Mouse (Mus musculus) lung, embryonic 15.5 days (tissue): ENCODE measurements around the gene Gnat2. TPM values are rescaled to one million over a fixed set of nuclear protein-coding genes. Genes with fewer than 3 reads are reported as not detected.
A peak's percentile ranks its signal among the peaks of the same experiment; 100 is the strongest.

ENCODE experiments used
- ATAC-seq: fragments of 200-750 bp; cut with Nextera tagmentation; 2 replicates; pipeline ENCODE4 v1.8.0; 2017; ENCODE audit warnings: moderate number of reproducible peaks, borderline replicate concordance; ENCODE audit not compliant: low FRiP score, low TSS enrichment; ENCODE audit errors: extremely low read depth
- H3K27ac ChIP-seq: fragments of 300-500 bp; sonication (generic); 2 replicates; pipeline ENCODE4 v1.5.1; 2015; ENCODE audit warnings: moderate library complexity, mild to moderate bottlenecking, inconsistent platforms
- H3K27me3 ChIP-seq: fragments of 300-500 bp; sonication (generic); 2 replicates; pipeline ENCODE4 v1.6.1; 2015; ENCODE audit warnings: inconsistent platforms
- H3K36me3 ChIP-seq: fragments of 300-500 bp; sonication (generic); 2 replicates; pipeline ENCODE4 v1.6.1; 2015; ENCODE audit warnings: inconsistent platforms
- H3K4me1 ChIP-seq: fragments of 300-500 bp; sonication (generic); 2 replicates; pipeline ENCODE4 v1.6.1; 2015; ENCODE audit warnings: inconsistent platforms
- H3K4me2 ChIP-seq: fragments of 300-500 bp; sonication (generic); 2 replicates; pipeline ENCODE4 v1.6.1; 2015; ENCODE audit warnings: inconsistent platforms, mild to moderate bottlenecking, moderate library complexity
- H3K4me3 ChIP-seq: fragments of 300-500 bp; sonication (generic); 2 replicates; pipeline ENCODE4 v1.5.1; 2015; ENCODE audit warnings: mild to moderate bottlenecking, inconsistent platforms
- H3K9ac ChIP-seq: fragments of 300-500 bp; sonication (generic); 2 replicates; pipeline ENCODE4 v1.6.1; 2015; ENCODE audit warnings: inconsistent platforms
- H3K9me3 ChIP-seq: fragments of 300-500 bp; sonication (generic); 2 replicates; pipeline ENCODE4 v1.6.1; 2016; ENCODE audit warnings: inconsistent platforms
- WGBS: fragments of 180-500 bp; shearing (Covaris S2); methylation state at CpG from one replicate; pipeline ENCODE4 v1.1.7; 2015; 5-methylcytosine and 5-hydroxymethylcytosine counted together
- polyA plus RNA-seq: library from polyadenylated mRNA; unstranded; fragments of >200 nt; fragmentation: Nextera tagmentation; extraction: Ambion mirVana; gene quantifications from 2 replicates; pipeline ENCODE4 v1.2.1, GENCODE M21; 2015

Gene Gnat2
- polyA plus RNA-seq, 1 experiment from 2014 or later = 0.96 TPM

GRCm38 (mm10) chr3:108069231-108069870, 23.2 kb upstream of the Gnat2 start:
- no peak overlapping the region for H3K27ac ChIP-seq

GRCm38 (mm10) chr3:108070295-108071293, 22.0 kb upstream of the Gnat2 start:
- Histone ChIP-seq H3K4me3 (no peak overlapping the region), H3K27ac (no peak overlapping the region), H3K9me3 (no peaks in the 10 kb centered on the region), H3K36me3 (peaks cover 15% of the 10 kb centered on the region), H3K27me3 (no peaks in the 10 kb centered on the region), H3K4me1 (no peaks in the 10 kb centered on the region), H3K9ac (no peak overlapping the region), H3K4me2 (no peak overlapping the region)
- 62% methylated on average over 10 of the region's 10 CpGs for WGBS
- ATAC-seq = no peak

More at GRCm38 (mm10) chr3:108069231-108069870, 23.2 kb upstream of the Gnat2 start:
- no peak overlapping the region for H3K4me3 ChIP-seq
- H3K4me2 ChIP-seq = no peak overlapping the region
- peaks cover 3% of the 10 kb centered on the region; the same call in 1 of the 2 replicates for H3K36me3 ChIP-seq
- no peaks in the 10 kb centered on the region for H3K27me3 ChIP-seq
- H3K9me3 ChIP-seq = no peaks in the 10 kb centered on the region
- H3K4me1 ChIP-seq = no peaks in the 10 kb centered on the region
- ATAC-seq = no peak
- 61% methylated on average over 13 of the region's 13 CpGs for WGBS
- no peak overlapping the region for H3K9ac ChIP-seq

DNA sequence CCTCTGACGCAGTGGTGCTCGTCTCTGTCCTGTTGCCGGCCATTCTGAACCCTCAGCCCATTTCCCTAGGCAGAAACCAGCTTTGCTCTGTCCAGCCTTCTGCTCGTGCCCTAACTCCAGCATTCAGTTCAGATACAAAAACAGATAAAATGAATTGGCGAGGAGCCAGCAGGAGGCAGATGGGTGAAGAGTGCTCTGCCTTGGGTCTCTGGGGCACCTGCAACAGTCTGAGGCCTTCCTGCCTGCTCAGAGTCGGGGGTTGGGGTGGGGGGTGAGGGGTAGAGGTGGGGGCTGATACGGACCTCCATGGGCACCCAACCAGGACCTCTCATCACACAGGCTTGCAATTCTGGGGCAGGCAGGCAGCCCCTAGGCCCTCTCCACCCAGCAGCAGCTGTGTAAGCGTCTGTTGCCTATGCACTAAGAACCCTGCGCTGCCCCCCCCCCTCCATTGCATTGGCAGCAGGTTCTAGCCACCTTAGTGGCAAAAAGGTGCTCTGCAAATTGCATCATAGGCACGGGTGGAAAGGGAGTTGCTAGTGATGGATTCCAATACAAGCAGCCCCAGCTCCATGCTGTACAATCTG, 19.5 kb upstream of the Gnat2 start:
- no peaks in the 10 kb centered on the region for H3K9me3 ChIP-seq
- peaks cover 37% of the 10 kb centered on the region for H3K36me3 ChIP-seq
- WGBS = 67% methylated on average over 10 of the region's 10 CpGs
- no peaks in the 10 kb centered on the region for H3K4me1 ChIP-seq
- no peak overlapping the region for H3K27ac ChIP-seq
- no peak overlapping the region for H3K4me2 ChIP-seq
- no peak overlapping the region for H3K9ac ChIP-seq
- no peak for ATAC-seq
- H3K27me3 ChIP-seq = no peaks in the 10 kb centered on the region
- H3K4me3 ChIP-seq = no peak overlapping the region

DNA sequence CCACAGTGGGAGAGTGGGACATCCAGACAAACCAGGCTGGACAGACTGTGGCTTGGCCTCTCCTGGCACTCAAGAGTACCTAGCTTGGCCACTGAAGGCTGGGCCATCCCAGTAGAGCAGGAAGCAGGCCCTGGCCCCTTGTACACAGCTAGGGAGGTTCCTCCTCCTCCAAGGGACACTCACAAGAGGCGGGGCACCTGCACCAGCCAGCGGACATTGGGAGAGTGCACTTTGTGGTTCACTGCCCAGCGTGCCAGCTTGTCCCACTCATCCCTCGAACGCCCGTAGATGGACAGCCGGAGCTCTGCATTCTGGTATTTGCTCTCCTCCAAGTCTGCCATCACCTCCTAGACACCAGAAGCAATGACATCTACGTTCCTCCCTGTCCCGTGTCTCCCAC, 15.8 kb upstream of the Gnat2 start:
- Histone ChIP-seq H3K27me3 (no peaks in the 10 kb centered on the region), H3K36me3 (peaks cover 53% of the 10 kb centered on the region), H3K4me1 (peaks cover 4% of the 10 kb centered on the region), H3K27ac (no peak overlapping the region), H3K4me2 (no peak overlapping the region), H3K9ac (no peak overlapping the region), H3K9me3 (no peaks in the 10 kb centered on the region), H3K4me3 (no peak overlapping the region)
- ATAC-seq = no peak
- WGBS = 87% methylated on average over 9 of the region's 9 CpGs

- 58% methylated on average over 4 of the region's 4 CpGs for WGBS
These were observed 10.9 kb upstream of the Gnat2 start for GRCm38 (mm10) chr3:108081681-108082080.

GRCm38 (mm10) chr3:108082251-108082875, 10.2 kb upstream of the Gnat2 start:
- 43% methylated on average over 1 of the region's 1 CpGs for WGBS
- Histone ChIP-seq H3K4me1 (peaks cover 43% of the 10 kb centered on the region), H3K9ac (0 out of 2 replicates have a peak overlapping the region, but pooled peaks have one; percentile 8), H3K36me3 (peaks cover 21% of the 10 kb centered on the region), H3K4me3 (no peak overlapping the region), H3K9me3 (no peaks in the 10 kb centered on the region), H3K4me2 (peak overlapping the region; percentile 12), H3K27ac (peak overlapping the region; percentile 32; the same call in 1 of the 2 replicates), H3K27me3 (no peaks in the 10 kb centered on the region)
- ATAC-seq = no peak

More at GRCm38 (mm10) chr3:108081681-108082080, 10.9 kb upstream of the Gnat2 start:
- H3K9me3 ChIP-seq = no peaks in the 10 kb centered on the region
- no peak overlapping the region for H3K4me3 ChIP-seq
- peak overlapping the region; percentile 32; the same call in 1 of the 2 replicates for H3K27ac ChIP-seq
- H3K9ac ChIP-seq = no peak overlapping the region
- no peaks in the 10 kb centered on the region for H3K27me3 ChIP-seq
- peaks cover 28% of the 10 kb centered on the region for H3K36me3 ChIP-seq
- H3K4me2 ChIP-seq = peak overlapping the region; percentile 12
- ATAC-seq = no peak
- peaks cover 37% of the 10 kb centered on the region for H3K4me1 ChIP-seq

GRCm38 (mm10) chr3:108083161-108083560, 9.4 kb upstream of the Gnat2 start:
- H3K27me3 ChIP-seq = no peaks in the 10 kb centered on the region
- peaks cover 43% of the 10 kb centered on the region for H3K4me1 ChIP-seq
- H3K9me3 ChIP-seq = no peaks in the 10 kb centered on the region
- H3K36me3 ChIP-seq = peaks cover 16% of the 10 kb centered on the region
- H3K27ac ChIP-seq = no peak overlapping the region
- H3K4me2 ChIP-seq = no peak overlapping the region
- no peak overlapping the region for H3K9ac ChIP-seq
- H3K4me3 ChIP-seq = no peak overlapping the region
- ATAC-seq = no peak
- WGBS = 27% methylated on average over 2 of the region's 2 CpGs

GRCm38 (mm10) chr3:108083904-108084407, 8.6 kb upstream of the Gnat2 start:
- WGBS = 59% methylated on average over 4 of the region's 4 CpGs
- H3K27me3 ChIP-seq = no peaks in the 10 kb centered on the region
- H3K4me1 ChIP-seq = peaks cover 45% of the 10 kb centered on the region
- no peaks in the 10 kb centered on the region for H3K9me3 ChIP-seq
- ATAC-seq = no peak
- H3K27ac ChIP-seq = no peak overlapping the region
- H3K36me3 ChIP-seq = peaks cover 10% of the 10 kb centered on the region
- H3K4me3 ChIP-seq = peak overlapping the region; percentile 74; the same call in 1 of the 2 replicates
- H3K9ac ChIP-seq = no peak overlapping the region
- peak overlapping the region; percentile 99 for H3K4me2 ChIP-seq

DNA sequence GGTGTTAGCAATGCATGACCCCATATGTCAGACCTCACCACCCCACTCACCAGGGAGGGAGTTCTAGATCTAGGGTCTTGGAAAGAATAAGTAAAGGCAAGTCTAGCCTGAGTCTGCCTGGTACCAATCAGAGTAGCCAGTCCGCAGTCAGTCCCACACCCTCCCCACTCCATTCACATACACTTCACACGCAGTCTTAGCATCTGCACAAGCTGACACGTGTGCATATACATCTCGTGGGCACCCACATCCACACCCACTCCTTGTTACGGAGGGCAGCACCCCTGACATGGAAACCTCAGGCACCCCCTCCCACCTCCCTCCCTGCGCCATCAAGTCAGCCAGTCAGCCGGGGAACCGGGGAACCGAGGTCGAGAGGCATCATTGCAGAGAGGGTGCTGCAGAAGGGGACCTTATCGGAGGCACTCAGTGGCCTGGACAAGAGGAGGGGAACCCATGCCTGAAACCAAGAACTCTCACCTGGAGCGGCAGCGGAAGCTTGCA, 7.8 kb upstream of the Gnat2 start:
- Histone ChIP-seq H3K27me3 (no peaks in the 10 kb centered on the region), H3K4me3 (peak overlapping the region; percentile 74), H3K9ac (peak overlapping the region; percentile 63), H3K36me3 (0 out of 2 replicates have a peak, but pooled peaks cover 2% of the 10 kb centered on the region), H3K4me1 (peaks cover 47% of the 10 kb centered on the region), H3K4me2 (peak overlapping the region; percentile 99), H3K9me3 (no peaks in the 10 kb centered on the region), H3K27ac (peak overlapping the region; percentile 94)
- 6% methylated on average over 13 of the region's 13 CpGs for WGBS
- peak; percentile 2; the same call in 1 of the 2 replicates for ATAC-seq

DNA sequence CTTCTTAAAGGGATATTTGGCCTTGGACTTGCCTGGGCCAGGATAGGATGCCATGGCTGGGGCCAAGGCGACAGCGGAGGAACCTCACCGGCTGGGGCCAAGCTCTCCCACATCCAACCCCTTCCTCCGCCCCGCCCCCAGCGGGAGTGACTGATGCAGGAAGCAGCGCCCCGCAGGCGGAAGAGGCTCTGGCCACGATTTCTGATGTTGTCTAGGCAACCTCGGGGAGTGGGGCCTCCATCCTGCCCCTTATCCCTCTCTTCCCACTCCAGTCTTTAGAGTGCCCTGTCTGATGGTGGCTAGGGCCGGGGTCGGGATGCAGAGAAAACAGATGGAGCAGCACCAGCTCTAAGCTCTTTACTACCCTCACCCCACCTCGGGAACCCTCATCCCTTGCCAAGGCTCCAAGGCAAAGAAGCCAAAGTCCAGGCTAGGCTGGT, 7.3 kb upstream of the Gnat2 start:
- Histone ChIP-seq H3K4me2 (peak overlapping the region; percentile 99), H3K27me3 (no peaks in the 10 kb centered on the region), H3K9me3 (no peaks in the 10 kb centered on the region), H3K4me3 (peak overlapping the region; percentile 74), H3K9ac (peak overlapping the region; percentile 63), H3K4me1 (peaks cover 47% of the 10 kb centered on the region), H3K27ac (peak overlapping the region; percentile 94), H3K36me3 (no peaks in the 10 kb centered on the region)
- peak; percentile 90 for ATAC-seq
- 0% methylated on average over 14 of the region's 14 CpGs for WGBS
